Mouse (Mus musculus): ENCODE measurements around the gene Olfr707.

DNA sequence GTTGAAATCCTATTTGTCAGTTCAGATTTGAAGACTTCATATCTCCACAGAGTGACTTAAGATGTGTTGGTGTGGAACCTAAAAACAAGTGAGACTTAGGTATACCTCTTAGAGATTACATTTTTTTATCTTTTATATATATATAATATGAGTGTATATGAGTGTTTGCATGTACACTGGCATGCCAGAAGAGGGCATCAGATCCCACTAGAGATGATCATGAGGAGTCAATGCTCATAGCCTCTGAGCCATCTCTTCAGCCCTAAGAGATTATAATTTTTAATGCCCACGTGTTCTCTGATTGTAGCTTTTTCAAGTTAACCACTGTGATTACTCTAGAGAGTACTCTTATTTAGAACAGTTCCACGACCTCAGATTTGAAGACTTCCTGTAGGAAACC, 6.6 kb upstream of the Olfr707 start, which contains the start of gene Olfr1532-ps1:
- no peak for TF ChIP-seq CTCF (IDR thresholded peaks at IDR 0.05; ENCODE audit: low read depth)
- TF ChIP-seq EP300 (IDR thresholded peaks at IDR 0.05; ENCODE audit: low read depth): no peak

All from liver, embryonic 14.5 days (tissue).